Mouse (Mus musculus) small intestine, adult 2 months (tissue): ENCODE results near the gene Hipk4.

Source experiments
- CTCF ChIP-seq: fragments of 200-500 bp; IDR thresholded peaks from 2 replicates; pipeline ENCODE4 v1.5.1; 2012; ENCODE audit warnings: low read depth, mild to moderate bottlenecking, control low read depth, inconsistent platforms, low read length, moderate library complexity, mixed read lengths; ENCODE audit not compliant: insufficient replicate concordance, insufficient read length; ENCODE audit errors: extremely low read depth
- POLR2A ChIP-seq: fragments of 200-500 bp; IDR thresholded peaks from 2 replicates; pipeline ENCODE4 v1.6.1; 2012; ENCODE audit warnings: low read depth, mild to moderate bottlenecking, control low read depth, inconsistent platforms, low read length, moderate library complexity

DNA sequence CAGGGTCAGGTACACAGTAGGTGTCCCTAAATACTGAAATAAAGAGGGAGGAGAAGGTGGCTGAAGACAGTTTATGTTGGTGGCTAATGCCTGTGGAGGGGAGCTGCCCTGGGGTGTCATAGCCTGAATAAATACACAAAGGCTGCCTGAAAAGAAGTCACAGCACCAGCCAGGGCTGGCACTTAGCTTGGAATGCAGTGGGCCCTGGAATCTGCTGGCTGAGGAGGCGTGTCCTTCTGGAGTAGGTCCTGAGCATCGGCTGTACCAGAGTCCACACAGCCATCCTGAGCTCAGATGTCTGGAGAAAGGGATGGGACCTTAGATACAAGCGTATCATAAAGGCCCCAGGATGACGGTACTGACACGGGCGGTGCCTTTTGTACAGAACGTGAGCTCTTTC, 31.2 kb upstream of the Hipk4 start:
- TF ChIP-seq POLR2A: no peak
- no peak for TF ChIP-seq CTCF
